Mouse (Mus musculus): ENCODE results near the gene Rbm47. TPM values are rescaled to one million over a fixed set of nuclear protein-coding genes. Genes with fewer than 3 reads are reported as not detected.

The Rbm47 gene
- total RNA-seq, 1 experiment from 2014 or later = 2.7 TPM

DNA sequence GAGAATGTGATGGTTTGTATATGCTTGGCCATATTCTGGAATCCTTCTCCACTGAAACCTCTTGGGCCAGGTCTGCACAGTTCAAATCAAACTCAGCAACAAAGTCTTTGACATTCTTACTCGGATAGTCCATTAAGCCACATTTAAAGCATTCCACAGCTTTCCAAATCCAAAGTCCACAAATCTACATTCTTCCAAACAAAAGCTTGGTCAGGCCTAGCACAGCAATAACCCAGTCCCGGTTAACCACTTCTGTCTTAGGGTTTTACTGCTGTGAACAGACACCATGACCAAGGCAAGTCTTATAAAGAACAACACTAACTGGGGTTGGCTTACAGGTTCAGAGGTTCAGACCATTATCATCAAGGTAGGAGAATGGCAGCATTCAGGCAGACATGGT, 133.1 kb downstream of the Rbm47 start:
- no peak for ATAC-seq (replicated peaks; ENCODE audit: low read depth, poor library complexity, severe bottlenecking)

DNA sequence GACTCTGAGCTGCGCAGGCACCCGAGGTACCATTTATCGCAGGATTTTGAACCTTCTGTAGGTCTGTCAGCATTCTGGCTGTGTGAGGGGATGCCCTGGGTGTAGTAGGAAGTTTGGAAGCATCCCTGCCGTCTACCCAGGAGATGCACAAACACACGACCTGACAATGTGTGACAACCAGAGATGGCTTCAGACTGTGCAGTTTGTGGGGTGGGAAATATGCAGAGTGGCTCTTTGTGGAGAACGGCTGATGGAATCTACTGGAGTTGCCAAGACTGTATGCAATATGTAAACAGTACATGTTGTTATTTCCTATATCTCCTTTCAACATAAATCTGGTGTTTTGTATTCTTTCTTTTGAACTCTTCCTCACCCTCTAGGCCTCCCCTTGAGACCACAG, 135.9 kb downstream of the Rbm47 start:
- no peak for ATAC-seq (replicated peaks; ENCODE audit: low read depth, poor library complexity, severe bottlenecking)

DNA sequence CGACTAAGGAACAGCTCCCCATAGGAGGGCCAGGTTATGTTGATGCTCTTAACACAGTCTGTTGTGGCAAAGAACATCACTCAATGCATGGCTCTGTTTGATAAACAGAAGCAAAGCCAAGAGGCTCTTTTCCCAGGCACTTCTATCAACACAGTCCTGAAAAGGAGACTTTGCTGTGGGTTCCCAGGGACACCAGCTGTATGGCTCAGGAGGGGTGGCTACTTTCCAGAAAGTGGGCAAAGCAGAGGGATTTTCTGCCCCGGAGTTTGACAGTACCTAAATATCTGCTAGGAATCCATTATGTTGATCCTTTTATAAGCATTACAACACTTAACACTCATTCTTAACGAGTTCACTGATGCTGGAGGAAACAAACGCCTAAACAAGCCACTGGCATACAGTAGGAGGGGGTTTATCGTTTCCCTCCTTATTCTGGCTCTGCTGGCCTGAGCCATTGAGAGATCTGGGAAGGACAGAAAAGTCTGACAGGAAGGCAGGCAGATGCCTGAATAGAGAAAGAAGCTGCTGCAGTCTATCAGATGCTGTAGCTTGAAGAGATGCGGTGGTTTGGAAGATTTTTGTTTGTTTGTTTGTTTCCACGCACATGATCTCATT, 136.4 kb downstream of the Rbm47 start:
- ATAC-seq (replicated peaks; ENCODE audit: low read depth, poor library complexity, severe bottlenecking) = no peak

DNA sequence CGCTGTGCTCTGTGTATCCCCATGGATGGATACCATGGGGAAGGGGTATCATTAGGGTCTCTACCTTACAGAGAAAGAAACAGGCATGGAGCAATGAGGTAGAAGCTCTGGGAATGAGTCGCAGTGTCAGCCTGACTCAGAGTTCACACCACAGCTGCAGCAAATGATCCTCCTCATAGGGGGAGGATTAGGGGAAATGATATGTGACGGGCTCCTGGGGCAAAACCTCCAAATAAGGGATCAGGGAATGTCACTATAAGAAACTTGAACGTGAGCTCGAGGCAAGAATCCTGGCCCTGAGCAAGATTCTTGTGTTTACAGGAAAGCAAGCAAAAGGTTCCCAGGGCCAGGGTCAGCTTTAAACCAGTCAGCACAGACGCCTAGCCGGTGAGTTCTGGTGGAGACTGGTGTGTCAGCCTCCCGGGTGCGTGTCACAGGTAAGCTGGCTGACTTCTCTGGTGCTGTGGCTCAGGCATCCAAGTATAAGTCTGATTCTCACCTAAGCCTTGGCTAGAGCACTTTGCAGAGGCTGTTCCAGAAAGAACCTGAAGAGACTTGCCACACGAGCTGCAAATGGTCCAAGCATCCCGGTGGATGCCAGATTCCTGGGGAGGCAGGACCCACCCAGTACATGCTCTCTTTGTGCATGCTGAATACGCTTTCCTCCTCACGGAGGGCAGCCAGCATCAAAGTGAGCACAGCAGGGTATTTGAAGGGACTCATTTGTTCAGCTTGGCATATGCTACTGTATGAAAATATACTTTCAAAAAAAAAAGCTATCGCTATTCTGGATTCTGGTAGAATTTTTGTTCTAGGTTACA, 138.3 kb downstream of the Rbm47 start:
- ATAC-seq (replicated peaks; ENCODE audit: low read depth, poor library complexity, severe bottlenecking) = no peak

DNA sequence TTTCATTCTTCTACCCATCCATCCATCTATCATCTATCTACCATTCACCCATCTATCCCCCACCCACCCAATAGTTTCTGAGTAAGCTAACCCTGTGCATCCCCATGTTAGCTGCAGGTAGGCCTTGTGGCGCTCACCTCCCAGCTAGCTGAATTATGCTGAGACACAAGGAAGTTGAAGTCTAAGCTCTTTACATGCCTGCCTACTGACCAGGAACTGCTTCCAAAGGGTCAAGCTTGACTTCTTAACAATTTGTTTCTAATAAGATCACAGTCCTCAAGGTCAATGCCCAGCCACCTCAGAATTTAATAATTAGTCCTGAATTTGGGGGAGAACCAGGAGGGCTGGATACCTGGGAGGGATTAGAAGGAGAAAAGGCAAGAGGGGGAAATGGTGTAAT, 140.1 kb downstream of the Rbm47 start:
- ATAC-seq (replicated peaks; ENCODE audit: low read depth, poor library complexity, severe bottlenecking) = no peak

DNA sequence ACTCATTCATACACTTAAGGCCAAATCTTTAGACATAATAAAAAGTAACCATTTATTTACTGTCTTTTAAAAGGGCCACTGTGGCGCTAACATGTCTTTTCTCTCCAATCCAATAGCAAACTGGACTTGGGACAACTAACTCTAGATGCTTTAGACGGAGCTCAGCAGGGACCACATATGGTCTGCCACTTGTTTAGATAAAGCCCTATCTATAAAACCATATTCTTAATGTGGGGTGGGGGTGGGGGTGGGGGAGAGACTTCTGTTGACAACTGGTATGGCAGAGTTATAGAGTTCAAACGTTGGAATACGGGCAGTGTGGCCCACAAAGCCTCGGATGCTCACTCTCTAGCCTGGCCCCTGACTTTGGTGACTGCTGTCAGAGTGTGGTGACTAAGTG, 141.2 kb downstream of the Rbm47 start:
- peak; percentile 68 for ATAC-seq (replicated peaks; ENCODE audit: low read depth, poor library complexity, severe bottlenecking)

DNA sequence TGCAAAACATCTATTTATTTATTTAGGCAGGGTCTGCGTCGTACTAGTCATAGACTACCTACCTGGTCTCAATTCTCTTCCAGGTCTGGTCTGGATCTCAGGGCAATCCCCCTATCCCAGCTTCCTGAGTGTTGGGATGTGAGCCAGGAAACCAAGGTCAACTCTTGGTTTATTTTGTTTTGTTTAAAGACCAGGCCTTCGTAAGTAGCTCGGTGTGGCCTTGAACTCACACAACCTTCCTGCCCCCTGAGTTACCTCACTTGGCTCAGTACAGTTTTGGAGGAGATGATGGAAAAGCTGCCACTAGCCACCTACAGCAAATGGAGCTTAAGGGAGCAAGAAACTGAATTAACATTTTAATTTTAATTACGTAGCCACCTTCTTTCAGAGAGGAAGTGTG, 144.7 kb downstream of the Rbm47 start:
- no peak for ATAC-seq (replicated peaks; ENCODE audit: low read depth, poor library complexity, severe bottlenecking)

DNA sequence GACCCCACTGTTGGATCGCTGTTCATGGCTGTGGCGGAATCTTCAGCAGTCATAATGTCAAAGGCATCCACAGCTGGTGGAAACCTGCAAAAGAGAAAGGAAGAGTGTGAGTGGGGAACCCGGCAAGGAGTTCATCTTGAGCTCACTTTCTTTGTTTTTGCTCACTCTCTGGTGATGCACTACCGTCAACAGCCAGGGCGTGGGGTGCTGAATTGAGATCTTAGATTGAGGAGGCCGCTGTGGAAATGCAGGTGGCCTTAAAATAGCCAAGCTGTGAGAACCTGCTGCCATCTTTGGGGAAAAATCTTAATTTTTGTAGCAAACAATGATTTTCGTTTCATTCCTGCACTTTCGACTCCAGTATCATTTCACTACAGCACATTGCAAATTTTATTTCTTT, 145.7 kb downstream of the Rbm47 start:
- ATAC-seq (replicated peaks; ENCODE audit: low read depth, poor library complexity, severe bottlenecking) = no peak

DNA sequence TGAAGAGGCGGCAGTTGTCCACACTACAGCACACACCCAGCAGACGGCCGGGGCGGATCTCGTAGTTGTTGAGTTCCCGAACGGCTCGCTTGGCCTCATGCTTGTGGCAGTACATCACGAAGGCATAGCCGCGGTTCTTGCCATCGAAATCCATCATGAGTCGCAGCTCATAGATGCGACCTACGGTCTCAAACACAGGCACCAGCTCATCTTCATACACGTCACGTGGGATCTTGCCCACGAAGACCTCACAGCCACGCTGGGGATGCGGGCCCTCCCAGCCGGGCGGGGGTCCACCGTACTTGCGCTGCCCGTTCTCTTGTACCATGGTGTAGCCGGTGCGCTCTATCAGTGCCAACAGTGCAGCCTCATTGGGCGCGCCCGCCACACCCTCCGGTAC, 146.1 kb downstream of the Rbm47 start:
- no peak for ATAC-seq (replicated peaks; ENCODE audit: low read depth, poor library complexity, severe bottlenecking)

DNA sequence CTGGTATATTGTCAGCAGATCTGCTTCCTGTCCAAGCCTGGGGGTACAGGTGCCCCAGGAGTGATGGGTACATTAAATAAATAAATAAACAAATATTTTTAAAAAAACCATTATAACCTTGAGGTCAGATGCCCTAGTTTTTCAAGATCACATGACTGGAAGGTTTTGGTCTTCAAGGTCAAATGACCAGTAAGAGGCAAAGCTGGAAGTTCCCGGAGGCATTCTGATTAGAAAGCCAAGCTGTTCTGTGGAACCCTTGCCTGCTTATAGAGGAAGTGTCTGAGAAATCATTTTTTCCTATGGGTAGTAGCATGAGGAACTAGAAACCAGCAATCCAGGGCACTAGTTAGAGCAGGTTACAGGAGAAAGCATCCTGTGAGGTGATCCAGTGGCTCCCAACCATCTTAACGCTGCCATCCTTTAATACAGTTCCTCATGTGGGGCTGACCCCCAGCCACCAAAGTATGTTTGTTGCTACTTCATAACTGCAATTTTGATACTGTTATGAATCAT, 157.4 kb downstream of the Rbm47 start:
- no peak for ATAC-seq (replicated peaks; ENCODE audit: low read depth, poor library complexity, severe bottlenecking)

DNA sequence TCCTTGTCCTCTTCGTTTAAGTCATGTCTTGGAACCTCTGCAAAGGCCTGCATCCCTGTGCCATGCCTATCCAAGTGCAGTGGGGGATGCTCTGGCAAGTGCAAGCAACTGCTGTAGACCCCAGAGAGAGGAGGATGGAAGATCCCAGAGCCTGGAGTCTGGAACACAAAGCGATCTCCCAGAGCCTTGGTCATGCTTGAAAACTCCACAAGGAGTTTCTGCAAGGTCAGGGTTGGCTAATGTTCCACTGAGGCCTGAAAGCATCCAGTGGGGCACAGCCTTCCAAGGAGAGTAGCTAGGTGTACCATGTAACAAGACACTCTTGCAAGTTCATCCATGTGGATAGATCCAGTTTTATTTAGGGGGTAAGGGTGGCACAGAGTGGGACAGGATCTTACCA, 158.5 kb downstream of the Rbm47 start:
- ATAC-seq (replicated peaks; ENCODE audit: low read depth, poor library complexity, severe bottlenecking) = no peak

DNA sequence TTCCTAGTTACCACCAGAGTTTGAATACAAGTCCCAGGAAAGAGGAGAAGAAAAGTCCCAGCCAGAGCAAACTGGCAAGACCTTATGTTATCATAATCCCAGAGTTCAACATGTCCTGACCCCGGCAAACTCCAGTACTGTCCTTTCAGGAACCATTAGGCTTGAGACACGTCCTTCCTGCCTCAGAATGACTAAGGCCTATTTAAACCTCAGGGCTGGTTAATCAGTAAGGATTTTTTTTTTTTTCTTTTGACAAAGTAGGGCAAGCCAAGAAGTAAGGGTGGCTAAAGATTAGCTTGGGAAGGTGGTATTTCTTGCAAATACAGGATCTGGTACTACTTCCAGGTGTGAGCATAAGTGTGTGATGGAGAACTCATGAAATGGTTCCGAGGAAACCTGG, 158.9 kb downstream of the Rbm47 start:
- 0 out of 2 replicates have a peak, but pooled peaks have one; percentile 52 for ATAC-seq (replicated peaks; ENCODE audit: low read depth, poor library complexity, severe bottlenecking)

DNA sequence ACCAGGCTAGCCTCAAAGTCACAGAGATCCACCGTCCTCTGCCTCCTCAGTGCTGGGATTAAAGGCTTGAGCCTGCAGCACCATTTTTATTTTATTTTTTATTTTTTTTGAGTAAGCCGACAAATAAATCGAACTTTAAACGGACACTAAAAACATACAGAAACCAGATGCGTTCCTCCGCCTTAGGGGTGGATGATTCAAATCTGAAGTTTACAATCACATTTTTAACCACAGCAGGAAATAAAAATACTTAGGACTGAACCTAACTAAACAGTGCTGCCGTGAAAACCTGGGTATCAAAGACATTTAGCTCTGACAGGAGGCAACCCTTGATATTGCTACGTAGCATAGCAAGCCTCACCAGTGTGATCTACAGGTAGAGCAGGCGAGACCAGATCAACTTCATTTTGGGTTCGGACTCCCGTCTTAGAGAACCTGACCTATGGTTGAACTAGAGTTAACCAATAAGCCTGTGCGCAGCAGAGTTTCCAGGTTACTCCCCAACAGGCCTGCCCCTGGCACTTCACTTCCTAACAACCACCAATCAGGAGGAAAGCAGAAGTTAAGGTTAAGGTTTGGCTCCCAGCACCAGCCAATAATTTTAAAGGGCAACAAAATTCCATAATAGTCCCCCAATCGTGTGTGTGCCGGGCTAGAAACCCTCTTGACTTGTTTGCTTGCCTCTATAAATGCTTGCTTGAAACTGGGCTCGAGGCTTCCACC, 164.5 kb downstream of the Rbm47 start:
- ATAC-seq (replicated peaks; ENCODE audit: low read depth, poor library complexity, severe bottlenecking) = no peak

DNA sequence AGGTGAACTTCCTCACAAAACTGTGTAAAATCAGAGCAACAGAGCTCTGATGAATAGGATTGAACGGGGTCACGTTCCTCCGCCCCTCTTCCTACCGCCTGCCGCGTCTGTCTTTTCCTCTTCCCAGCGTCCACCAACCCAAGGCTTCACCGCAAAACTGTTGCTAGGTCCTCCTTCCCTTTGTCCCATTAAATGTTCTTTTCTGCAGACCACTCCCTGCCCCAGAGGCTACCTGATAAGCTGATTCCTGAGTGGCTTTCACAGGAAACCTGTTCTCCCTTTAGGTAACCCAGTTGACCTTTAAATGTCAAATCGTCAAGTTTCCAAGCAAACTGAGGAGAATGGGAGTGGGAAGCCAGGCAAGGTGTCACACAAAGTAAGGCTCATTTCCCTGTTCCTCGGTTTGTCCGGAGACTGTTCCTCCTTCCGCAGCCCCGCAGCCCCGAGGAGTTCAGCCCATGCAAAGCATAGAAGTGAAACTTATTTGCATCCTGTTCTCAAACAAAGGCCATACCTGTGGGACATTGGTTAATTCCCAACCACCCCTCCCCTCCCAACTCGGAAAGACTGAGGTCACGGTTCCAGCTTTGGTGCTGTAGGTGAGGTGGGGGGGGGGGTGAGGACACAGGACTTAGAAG, 167.8 kb downstream of the Rbm47 start:
- 0 out of 2 replicates have a peak, but pooled peaks have one; percentile 14 for ATAC-seq (replicated peaks; ENCODE audit: low read depth, poor library complexity, severe bottlenecking)

DNA sequence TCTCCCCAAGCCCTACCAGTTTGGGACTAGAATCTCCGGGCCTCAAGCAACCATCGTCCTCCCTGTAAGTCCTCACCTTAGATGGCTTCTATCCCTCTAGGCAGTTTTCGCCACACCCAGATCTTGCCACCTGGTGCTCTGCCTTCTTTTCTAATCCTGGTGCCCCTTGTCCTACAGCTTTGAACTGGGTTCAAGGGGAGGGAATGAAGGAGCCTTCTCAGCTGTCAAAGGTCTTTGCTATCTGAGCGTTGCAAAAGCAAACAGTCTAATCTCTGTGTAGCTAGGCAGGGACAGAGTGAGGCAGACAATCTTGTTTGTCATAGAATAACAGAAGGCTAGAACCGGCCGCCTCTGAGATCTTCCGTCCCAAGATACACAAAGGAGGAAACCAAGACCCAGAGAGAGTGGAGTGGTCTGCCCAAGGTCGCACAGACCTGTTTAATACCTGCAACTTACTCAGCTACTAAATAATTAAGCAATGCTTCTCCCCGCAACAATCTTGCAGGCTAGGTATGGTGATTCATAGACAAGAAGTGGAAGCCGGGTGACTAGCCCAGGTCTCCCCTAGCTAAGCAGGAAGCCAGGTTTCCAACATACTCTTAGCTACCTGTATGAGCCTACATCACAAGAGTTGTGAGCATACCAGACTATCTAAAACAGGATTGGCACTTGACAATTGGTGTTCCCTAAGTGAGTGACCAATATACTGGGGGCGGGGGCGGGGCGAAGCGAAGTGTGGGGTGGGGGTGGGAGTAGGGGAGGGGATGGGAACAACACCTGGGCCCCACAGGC, 168.6 kb downstream of the Rbm47 start, which contains the start of gene 9130230L23Rik:
9130230L23Rik (minus strand) TSS at position 152 of the 792 bp plus-strand sequence.
- ATAC-seq (replicated peaks; ENCODE audit: low read depth, poor library complexity, severe bottlenecking) = no peak

DNA sequence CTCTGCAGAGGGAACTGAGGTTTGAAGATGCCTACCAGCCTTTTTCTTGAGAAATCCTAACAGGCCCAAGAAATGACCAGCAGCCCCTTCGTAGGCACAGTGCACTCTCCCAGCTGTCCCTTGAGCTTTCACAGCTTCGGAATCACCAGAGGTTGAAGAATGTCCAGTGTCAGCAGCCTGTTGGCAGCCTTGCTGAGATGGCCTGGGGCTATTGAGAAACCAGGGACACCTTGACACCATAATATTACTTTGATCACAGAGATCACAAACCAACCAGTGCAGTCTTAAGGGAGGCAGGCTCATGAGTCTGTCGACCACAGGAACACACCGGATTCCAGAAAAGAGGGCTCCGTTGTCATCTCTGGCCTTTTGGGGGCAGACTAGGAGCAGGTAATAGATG, 171.7 kb downstream of the Rbm47 start:
- no peak for ATAC-seq (replicated peaks; ENCODE audit: low read depth, poor library complexity, severe bottlenecking)

DNA sequence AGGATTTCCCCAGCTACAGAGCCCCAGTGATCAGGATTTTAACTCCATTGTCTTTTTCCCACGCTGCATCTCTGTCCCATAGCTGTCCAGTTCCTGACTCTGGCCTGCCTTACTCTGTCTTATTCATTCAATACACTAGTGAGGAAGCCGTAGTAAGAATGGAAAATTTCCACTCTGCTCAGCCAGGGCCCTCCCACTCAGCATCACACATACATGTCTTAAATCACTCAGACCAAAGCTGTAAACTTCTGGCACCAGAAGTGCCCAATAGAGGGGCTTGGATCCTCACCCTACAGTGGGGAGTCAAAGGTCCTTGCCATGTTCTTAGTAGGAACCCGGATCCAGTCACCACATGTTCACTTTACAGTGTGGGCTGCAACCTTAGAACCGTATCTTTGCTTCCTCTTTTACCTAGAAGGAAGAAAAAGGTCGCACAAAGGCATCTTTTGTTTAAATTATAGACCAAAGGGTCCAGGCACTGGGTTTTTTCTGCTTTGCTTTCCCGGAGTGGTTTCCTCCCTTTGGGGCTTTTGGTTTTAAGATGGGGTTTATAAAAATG, 172.3 kb downstream of the Rbm47 start:
- ATAC-seq (replicated peaks; ENCODE audit: low read depth, poor library complexity, severe bottlenecking) = peak; percentile 45

DNA sequence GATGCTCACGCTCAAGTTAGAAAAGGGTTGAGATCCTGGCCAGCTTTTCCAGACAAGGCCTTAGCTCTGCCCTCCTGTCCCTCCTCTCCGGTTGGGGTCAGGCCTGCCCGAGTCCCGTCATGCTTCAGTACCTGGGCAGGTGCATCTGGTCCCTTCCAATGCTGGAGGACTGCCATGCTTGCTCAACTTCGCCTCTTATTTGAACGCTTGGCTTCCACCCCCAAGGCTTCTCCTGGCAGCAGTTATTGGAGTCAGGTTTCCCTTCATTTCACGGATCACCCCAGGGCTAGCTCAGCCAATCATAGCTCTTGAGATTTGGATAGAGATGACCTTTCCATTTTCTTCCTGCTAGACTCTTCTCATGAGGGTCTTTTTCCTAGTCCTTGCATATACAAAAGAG, 172.8 kb downstream of the Rbm47 start:
- ATAC-seq (replicated peaks; ENCODE audit: low read depth, poor library complexity, severe bottlenecking) = no peak

DNA sequence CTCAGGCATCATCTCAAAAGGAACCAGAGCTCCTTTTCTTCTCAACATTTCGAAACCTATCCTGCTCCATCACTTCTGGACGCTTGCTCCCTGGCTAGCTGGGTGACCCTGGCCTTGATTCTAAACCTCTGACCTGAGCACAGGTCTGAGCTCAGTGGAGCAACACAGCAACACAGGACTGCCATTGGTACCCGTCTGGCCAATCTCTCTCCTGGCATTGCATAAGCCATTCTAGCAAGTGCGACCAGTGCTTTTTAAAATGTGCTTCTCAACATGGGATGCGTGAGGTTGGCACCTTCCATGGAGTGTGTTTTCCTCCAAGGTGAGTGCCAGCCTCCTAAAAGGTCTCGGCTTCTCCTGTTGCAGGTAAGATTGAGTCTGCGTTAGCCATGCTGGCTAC, 173.8 kb downstream of the Rbm47 start:
- ATAC-seq (replicated peaks; ENCODE audit: low read depth, poor library complexity, severe bottlenecking) = no peak
